Mouse (Mus musculus) MEL (cell line): ENCODE data around the gene Polr3k. TPM values are rescaled to one million over a fixed set of nuclear protein-coding genes. Genes with fewer than 3 reads are reported as not detected.

Experiments
- DNase-seq: peaks from one replicate; pipeline ENCODE4 v3.0.0; 2011; ENCODE audit warnings: low read depth, low spot score
- H3K27ac ChIP-seq: 2 replicates; pipeline ENCODE4 v1.5.1; 2012; ENCODE audit warnings: low read depth, mild to moderate bottlenecking, control low read depth, low read length, moderate library complexity; ENCODE audit not compliant: control insufficient read depth
- H3K27me3 ChIP-seq, 2 experiments: fragments of 150-350 bp in 1 of 2; sonication (generic) in 1 of 2; 2 replicates each; pipeline ENCODE4 v1.6.1; 2012; ENCODE audit warnings: low read length in 2 of 2, mild to moderate bottlenecking in 2 of 2, improper control_type of control experiment in 1 of 2, moderate library complexity in 1 of 2; ENCODE audit not compliant: insufficient read depth in 2 of 2, control insufficient read depth in 1 of 2
- H3K36me3 ChIP-seq, 2 experiments: 2 replicates each; pipeline ENCODE4 v1.6.1; 2012 to 2014; ENCODE audit warnings: low read length in 2 of 2, improper control_type of control experiment in 1 of 2, inconsistent platforms in 1 of 2, mild to moderate bottlenecking in 1 of 2; ENCODE audit not compliant: insufficient read depth in 2 of 2, control insufficient read depth in 1 of 2
- H3K4me1 ChIP-seq, 2 experiments: fragments of 150-350 bp in 1 of 2; sonication (generic) in 1 of 2; 2 replicates each; pipeline ENCODE4 v1.6.1; 2012; ENCODE audit warnings: low read length in 2 of 2, improper control_type of control experiment in 1 of 2, mild to moderate bottlenecking in 1 of 2; ENCODE audit not compliant: insufficient read depth in 2 of 2, control insufficient read depth in 1 of 2
- H3K4me3 ChIP-seq, 2 experiments: fragments of 150-350 bp in 1 of 2; sonication (generic) in 1 of 2; 2 replicates each; pipeline ENCODE4 v1.5.1; 2012; ENCODE audit warnings: low read depth in 2 of 2, low read length in 2 of 2, mild to moderate bottlenecking in 2 of 2, moderate library complexity in 2 of 2, control low read depth in 1 of 2, improper control_type of control experiment in 1 of 2; ENCODE audit not compliant: control insufficient read depth in 1 of 2, insufficient read depth in 1 of 2
- H3K79me2 ChIP-seq: 2 replicates; pipeline ENCODE4 v1.6.1; 2012; ENCODE audit warnings: mild to moderate bottlenecking, low read length, moderate library complexity; ENCODE audit not compliant: control insufficient read depth, poor library complexity, insufficient read depth
- H3K9ac ChIP-seq: 2 replicates; pipeline ENCODE4 v1.6.1; 2012; ENCODE audit warnings: low read depth, mild to moderate bottlenecking, control low read depth, low read length, moderate library complexity; ENCODE audit not compliant: control insufficient read depth, poor library complexity, severe bottlenecking
- H3K9me3 ChIP-seq: fragments of 150-350 bp; sonication (generic); replicated peaks from 2 replicates; pipeline ENCODE4 v1.6.1; 2012; ENCODE audit warnings: mild to moderate bottlenecking, low read length, improper control_type of control experiment, moderate library complexity; ENCODE audit not compliant: insufficient read depth
- BHLHE40 ChIP-seq: IDR thresholded peaks from 2 replicates; pipeline ENCODE4 v1.6.1; 2012; ENCODE audit warnings: low read depth, mild to moderate bottlenecking, inconsistent platforms, low read length, improper control_type of control experiment, borderline replicate concordance
- CTCF ChIP-seq, 3 experiments: IDR thresholded peaks in 2 of 3; conservative IDR thresholded peaks in 1 of 3; 2 replicates each; pipeline ENCODE4 v1.5.1; 2011 to 2012; ENCODE audit warnings: low read length in 3 of 3, low read depth in 2 of 3, mild to moderate bottlenecking in 2 of 3, improper control_type of control experiment in 1 of 3, inconsistent platforms in 1 of 3, mixed read lengths in 1 of 3, moderate library complexity in 1 of 3; ENCODE audit not compliant: control insufficient read depth in 1 of 3, insufficient read depth in 1 of 3, poor library complexity in 1 of 3, severe bottlenecking in 1 of 3
- ELF1 ChIP-seq: IDR thresholded peaks from 2 replicates; pipeline ENCODE4 v1.6.1; 2014; ENCODE audit warnings: low read depth, mild to moderate bottlenecking, inconsistent platforms, low read length, improper control_type of control experiment, moderate library complexity
- GABPA ChIP-seq: IDR thresholded peaks from 2 replicates; pipeline ENCODE4 v1.6.1; 2012; ENCODE audit warnings: low read depth, mild to moderate bottlenecking, inconsistent platforms, low read length, improper control_type of control experiment, moderate library complexity
- GATA1 ChIP-seq: IDR thresholded peaks from 2 replicates; pipeline ENCODE4 v1.6.1; 2011; ENCODE audit warnings: low read depth, low read length, improper control_type of control experiment
- HCFC1 ChIP-seq: IDR thresholded peaks from 2 replicates; pipeline ENCODE4 v1.6.1; 2012; ENCODE audit warnings: low read depth, mild to moderate bottlenecking, inconsistent platforms, low read length, improper control_type of control experiment, moderate library complexity
- MAX ChIP-seq: IDR thresholded peaks from 2 replicates; pipeline ENCODE4 v1.6.1; 2011; ENCODE audit warnings: low read length, improper control_type of control experiment
- MEF2A ChIP-seq: IDR thresholded peaks from 2 replicates; pipeline ENCODE4 v1.6.1; 2014; ENCODE audit warnings: low read depth, mild to moderate bottlenecking, inconsistent platforms, low read length, improper control_type of control experiment; ENCODE audit not compliant: poor library complexity, insufficient replicate concordance, severe bottlenecking; ENCODE audit errors: extremely low read depth
- MXI1 ChIP-seq: IDR thresholded peaks from 2 replicates; pipeline ENCODE4 v1.6.1; 2011; ENCODE audit warnings: mild to moderate bottlenecking, low read depth, low read length, improper control_type of control experiment
- MYB ChIP-seq: IDR thresholded peaks from 2 replicates; pipeline ENCODE4 v1.6.1; 2011; ENCODE audit warnings: mild to moderate bottlenecking, low read depth, low read length, improper control_type of control experiment
- NRF1 ChIP-seq: IDR thresholded peaks from 2 replicates; pipeline ENCODE4 v1.6.1; 2014; ENCODE audit warnings: low read depth, mild to moderate bottlenecking, inconsistent platforms, low read length, improper control_type of control experiment, moderate library complexity; ENCODE audit not compliant: poor library complexity, insufficient read depth, severe bottlenecking
- RAD21 ChIP-seq: IDR thresholded peaks from 2 replicates; pipeline ENCODE4 v1.6.1; 2011; ENCODE audit warnings: mild to moderate bottlenecking, low read depth, low read length, improper control_type of control experiment
- SIN3A ChIP-seq: IDR thresholded peaks from 2 replicates; pipeline ENCODE4 v1.6.1; 2012; ENCODE audit warnings: low read length, improper control_type of control experiment, inconsistent platforms
- SMC3 ChIP-seq: IDR thresholded peaks from 2 replicates; pipeline ENCODE4 v1.6.1; 2011; ENCODE audit warnings: low read depth, low read length, improper control_type of control experiment
- TCF12 ChIP-seq: IDR thresholded peaks from 2 replicates; pipeline ENCODE4 v1.6.1; 2014; ENCODE audit warnings: low read depth, mild to moderate bottlenecking, inconsistent platforms, low read length, improper control_type of control experiment, moderate library complexity
- UBTF ChIP-seq: IDR thresholded peaks from 2 replicates; pipeline ENCODE4 v1.6.1; 2012; ENCODE audit warnings: low read depth, mild to moderate bottlenecking, inconsistent platforms, low read length, improper control_type of control experiment, moderate library complexity, borderline replicate concordance; ENCODE audit not compliant: insufficient read depth
- ZC3H11A ChIP-seq: IDR thresholded peaks from 2 replicates; pipeline ENCODE4 v1.6.1; 2012; ENCODE audit warnings: low read depth, mild to moderate bottlenecking, inconsistent platforms, low read length, improper control_type of control experiment
- polyA plus RNA-seq, 2 experiments: library from polyadenylated mRNA; stranded (reverse) in 1 of 2; unstranded in 1 of 2; fragments of >175 nt in 1 of 2; fragments of >200 nt in 1 of 2; gene quantifications; 2 replicates each; pipeline versions ENCODE4 v1.2.1 to v1.2.4; 2012; ENCODE audit warnings: low replicate concordance in 2 of 2, low read depth in 1 of 2; ENCODE audit not compliant: insufficient read length in 2 of 2, insufficient read depth in 1 of 2, missing spikeins in 1 of 2
- total RNA-seq: library from RNA; depleted of rRNA; stranded (reverse); fragments of 300-350 nt; gene quantifications from 2 replicates; pipeline ENCODE4 v1.2.3, GENCODE M21; 2012

Gene Polr3k
- total and polyA plus RNA-seq, 3 experiments, result 37.6 to 50.3 TPM; not detected in 1

GRCm38 (mm10) chr2:181866931-181867330, 2.8 kb downstream of the Polr3k start:
- Histone ChIP-seq H3K27ac (no peak overlapping the region), H3K36me3 (peaks cover 9 to 11% of the 10 kb centered on the region in 2 experiments), H3K4me1 (peaks cover 0 to 2% of the 10 kb centered on the region in 2 experiments; a peak in 1 of 4 replicates), H3K4me3 (no peak overlapping the region), H3K9ac (no peak overlapping the region)
- DNase-seq, result peak; percentile 75
- TF ChIP-seq CTCF (IDR thresholded peaks at IDR 0.05 in 2 of 3, conservative IDR thresholded peaks at IDR 0.05 in 1 of 3; ENCODE audit: control insufficient read depth in 1 of 3, insufficient read depth in 1 of 3, low read depth in 2 of 3, low read length in 3 of 3, poor library complexity in 1 of 3, severe bottlenecking in 1 of 3) (peak; percentile 46 to 88 (median 84)), MXI1 (0 out of 2 replicates have a peak, but pooled peaks have one; percentile 24), SMC3 (peak; percentile 79), SIN3A (peak; percentile 26; the same call in 1 of the 2 replicates), NRF1 (no peak), RAD21 (peak; percentile 75), ZC3H11A (peak; percentile 68), BHLHE40 (no peak)
- TF ChIP-seq, all 39 proteins: peak for 6
- Histone ChIP-seq H3K9me3 (no peaks in the 10 kb centered on the region), H3K27me3 (no peaks in the 10 kb centered on the region), H3K79me2 (peaks cover 16% of the 10 kb centered on the region)

DNA sequence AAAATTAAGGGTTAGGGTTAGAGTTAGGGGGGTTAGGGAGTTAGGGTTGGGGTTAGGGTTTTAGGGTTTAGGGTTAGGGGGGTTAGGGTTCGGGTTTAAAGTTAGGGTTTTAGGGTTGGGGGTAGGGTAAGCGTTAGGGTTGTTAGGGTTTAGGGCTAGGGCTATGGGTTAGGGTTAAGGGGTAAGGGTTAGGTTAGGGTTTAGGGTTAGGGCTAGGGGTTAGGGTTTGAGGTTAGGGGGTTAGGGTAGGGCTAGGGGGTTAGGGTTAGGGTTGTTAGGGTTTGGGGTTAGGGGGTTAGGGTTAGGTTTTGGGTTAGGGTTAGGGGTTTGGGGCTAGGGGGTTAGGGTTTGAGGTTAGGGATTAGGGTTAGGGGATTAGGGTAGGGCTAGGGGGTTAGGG, 6.9 kb downstream of the Polr3k start:
- peaks cover 2% of the 10 kb centered on the region; the same call in 1 of the 2 replicates for H3K79me2 ChIP-seq
- no peak for DNase-seq
- no peak overlapping the region for H3K4me3 ChIP-seq
- TF ChIP-seq CTCF (IDR thresholded peaks at IDR 0.05 in 2 of 3, conservative IDR thresholded peaks at IDR 0.05 in 1 of 3; ENCODE audit: control insufficient read depth in 1 of 3, insufficient read depth in 1 of 3, low read depth in 2 of 3, low read length in 3 of 3, poor library complexity in 1 of 3, severe bottlenecking in 1 of 3), result no peak
- no peak for TF ChIP-seq UBTF
- TF ChIP-seq GABPA, result no peak
- no peak for TF ChIP-seq HCFC1
- TF ChIP-seq MEF2A, result no peak
- TF ChIP-seq ZC3H11A, result no peak
- no peak for TF ChIP-seq GATA1
- TF ChIP-seq MAX, result no peak
- no peak for TF ChIP-seq SIN3A
- no peak for TF ChIP-seq TCF12
- no peak for TF ChIP-seq MXI1
- TF ChIP-seq ELF1, result no peak
- TF ChIP-seq MYB, result no peak
- no peaks in the 10 kb centered on the region for H3K27me3 ChIP-seq
- no peak overlapping the region for H3K9ac ChIP-seq
- no peaks in the 10 kb centered on the region for H3K4me1 ChIP-seq
- no peaks in the 10 kb centered on the region for H3K9me3 ChIP-seq
- no peak overlapping the region for H3K27ac ChIP-seq
- peaks cover 0 to 13% of the 10 kb centered on the region in 2 experiments; a peak in 3 of 4 replicates for H3K36me3 ChIP-seq
